Comparison of ENCODE assay signal across 19 mouse cellular contexts in the genomic region with DNA sequence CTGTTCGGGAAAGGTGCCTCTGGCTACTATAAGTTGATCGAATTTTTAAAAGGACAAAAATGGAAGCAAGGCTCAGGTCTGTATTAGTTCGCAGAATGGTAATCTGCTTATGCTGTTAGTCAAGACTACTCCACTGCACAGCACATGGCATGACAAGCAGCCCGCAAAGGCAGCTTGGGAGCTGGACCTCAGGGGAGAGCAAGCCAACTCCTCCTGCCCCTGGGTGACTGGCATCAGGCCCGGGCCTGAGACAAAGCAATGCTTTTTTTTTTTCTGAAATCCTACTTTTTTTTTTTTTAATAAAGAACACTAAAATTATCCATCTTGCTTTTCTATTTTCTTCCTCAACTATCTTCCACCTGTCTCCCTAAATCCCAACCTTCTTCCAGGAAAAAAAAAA. TPM values are rescaled to one million over a fixed set of nuclear protein-coding genes. Genes with fewer than 3 reads are reported as not detected.
A peak's percentile ranks its signal among the peaks of the same experiment; 100 is the strongest.
DNase-seq lines count a peak whose midpoint lies in the region; ATAC-seq and TF ChIP-seq lines count a peak whose summit lies in the region.
"Had no signal": no experiment of that assay in that cellular context is flagged by ENCODE, and none has a peak within 500 bp of the region (broad histone marks: within the 10 kb centered on the region; RNA-seq: fewer than 3 reads in every experiment).

No protein-coding gene starts in this region.

- ATAC-seq in cerebellum, adult (ENCODE audit: insufficient number of reproducible peaks, low FRiP score, low TSS enrichment), result peak; percentile 67; the same call in 1 of the 2 replicates
- ATAC-seq in hindbrain, postnatal 0 days, result no peak
- no peak for ATAC-seq in hindbrain, embryonic 11.5 days (ENCODE audit: low FRiP score)
- ATAC-seq: liver, postnatal 0 days had no signal

- no peak overlapping the region for H3K4me3 ChIP-seq in hindbrain, postnatal 0 days (ENCODE audit: low read length)
- H3K4me3 ChIP-seq in hindbrain, embryonic 11.5 days (ENCODE audit: low read depth, low read length), result no peak overlapping the region
- H3K4me3 ChIP-seq: embryonic facial prominence, embryonic 13.5 days; heart, embryonic 13.5 days; hindbrain, embryonic 12.5 days; limb, embryonic 15.5 days; midbrain, embryonic 10.5 days; neural tube, embryonic 15.5 days had no signal

- H3K27me3 ChIP-seq in hindbrain, postnatal 0 days (ENCODE audit: insufficient read depth, low read length), result no peaks in the 10 kb centered on the region
- H3K27me3 ChIP-seq in hindbrain, embryonic 11.5 days (ENCODE audit: control insufficient read depth, insufficient read depth, low read length), result no peaks in the 10 kb centered on the region
- H3K27me3 ChIP-seq: embryonic facial prominence, embryonic 13.5 days; heart, embryonic 13.5 days; hindbrain, embryonic 12.5 days; limb, embryonic 15.5 days; neural tube, embryonic 15.5 days had no signal

- no peak overlapping the region for H3K4me2 ChIP-seq in hindbrain, postnatal 0 days (ENCODE audit: low read depth, low read length)
- H3K4me2 ChIP-seq in hindbrain, embryonic 11.5 days (replicated peaks; ENCODE audit: low read depth, low read length), result no peak overlapping the region
- H3K4me2 ChIP-seq: embryonic facial prominence, embryonic 13.5 days; heart, embryonic 13.5 days; hindbrain, embryonic 12.5 days; limb, embryonic 15.5 days; neural tube, embryonic 15.5 days had no signal

- no peaks in the 10 kb centered on the region for H3K9me3 ChIP-seq in hindbrain, postnatal 0 days (ENCODE audit: low read length)
- no peaks in the 10 kb centered on the region for H3K9me3 ChIP-seq in hindbrain, embryonic 11.5 days (ENCODE audit: control insufficient read depth, low read length)
- H3K9me3 ChIP-seq: embryonic facial prominence, embryonic 13.5 days; heart, embryonic 13.5 days; hindbrain, embryonic 12.5 days; limb, embryonic 15.5 days; midbrain, embryonic 10.5 days; neural tube, embryonic 15.5 days had no signal

- H3K9ac ChIP-seq in hindbrain, postnatal 0 days (replicated peaks; ENCODE audit: low read length), result no peak overlapping the region
- H3K9ac ChIP-seq in hindbrain, embryonic 11.5 days (ENCODE audit: low read depth, low read length), result no peak overlapping the region
- H3K9ac ChIP-seq: embryonic facial prominence, embryonic 13.5 days; heart, embryonic 13.5 days; hindbrain, embryonic 12.5 days; limb, embryonic 15.5 days; liver, postnatal 0 days; neural tube, embryonic 15.5 days had no signal

- no peaks in the 10 kb centered on the region for H3K4me1 ChIP-seq in hindbrain, postnatal 0 days (ENCODE audit: insufficient read depth, low read length)
- H3K4me1 ChIP-seq in hindbrain, embryonic 11.5 days (replicated peaks; ENCODE audit: control insufficient read depth, insufficient read depth, low read length), result no peaks in the 10 kb centered on the region
- H3K4me1 ChIP-seq: embryonic facial prominence, embryonic 13.5 days; hindbrain, embryonic 12.5 days; midbrain, embryonic 10.5 days had no signal

- H3K27ac ChIP-seq in hindbrain, postnatal 0 days, result no peak overlapping the region
- H3K27ac ChIP-seq in hindbrain, embryonic 11.5 days (ENCODE audit: low read depth, low read length), result no peak overlapping the region
- H3K27ac ChIP-seq: embryonic facial prominence, embryonic 13.5 days; heart, embryonic 13.5 days; hindbrain, embryonic 12.5 days; limb, embryonic 15.5 days; midbrain, embryonic 10.5 days; neural tube, embryonic 15.5 days had no signal

- 59% methylated on average over 5 of the region's 5 CpGs for whole genome bisulfite sequencing in hindbrain, postnatal 0 days
- 88% methylated on average over 5 of the region's 5 CpGs for WGBS in hindbrain, embryonic 11.5 days

- no peak for DNase-seq in cerebellum, adult 8-10 months
- peak; percentile 40 for DNase-seq in hindbrain, postnatal 0 days (ENCODE audit: low spot score)
- no peak for DNase-seq in hindbrain, embryonic 11.5 days (ENCODE audit: low spot score)
- peak; percentile 72 for DNase-seq in Muller cell, postnatal 12 days (ENCODE audit: inconsistent ontology term)
- DNase-seq in cerebellum, postnatal 25 days, result peak; percentile 30 to 63
- no peak for DNase-seq in embryo, embryonic 9.5 days (ENCODE audit: extremely low spot score)
- DNase-seq in testis, postnatal 14 days (ENCODE audit: low spot score), result no peak
- DNase-seq: gastrocnemius, postnatal 25 days; layer of hippocampus, adult 9-11 months; liver, postnatal 0 days; spleen, adult 18-20 months; thymus, postnatal 36 days had no signal

- H3K36me3 ChIP-seq in hindbrain, postnatal 0 days (ENCODE audit: insufficient read depth, low read length), result no peaks in the 10 kb centered on the region
- no peaks in the 10 kb centered on the region for H3K36me3 ChIP-seq in hindbrain, embryonic 11.5 days (ENCODE audit: control insufficient read depth, insufficient read depth, low read length)
- H3K36me3 ChIP-seq: embryonic facial prominence, embryonic 13.5 days; heart, embryonic 13.5 days; hindbrain, embryonic 12.5 days; limb, embryonic 15.5 days; midbrain, embryonic 10.5 days; neural tube, embryonic 15.5 days had no signal

- TF ChIP-seq CTCF in hindbrain, postnatal 0 days (IDR thresholded peaks at IDR 0.05; ENCODE audit: low read depth), result no peak

RNA-seq across cellular contexts. Expression of gene Ppargc1a, which starts 15.1 kb away (rescaled TPM):
- total RNA-seq in hindbrain, postnatal 0 days (2014; rRNA removed), result 14.5 and 16.3 TPM in 2 replicates
- 20.3 and 22.6 TPM in 2 replicates for polyA plus RNA-seq in hindbrain, postnatal 0 days (2015; fragmentation: Nextera tagmentation; extraction: Ambion mirVana)
- polyA plus RNA-seq in hindbrain, embryonic 11.5 days (2014; fragmentation: Nextera tagmentation; extraction: Ambion mirVana), result 4.1 and 4.3 TPM in 2 replicates

Comparison
In these comparisons a context has a peak if more than half of its experiments do, and no peak if none do; other contexts are left out.
1. DNase-seq: peak in hindbrain, postnatal 0 days (single experiment), Muller cell, postnatal 12 days (single experiment) and cerebellum, postnatal 25 days (2 of 2); none in cerebellum, adult 8-10 months (single experiment), hindbrain, embryonic 11.5 days (single experiment), embryo, embryonic 9.5 days (single experiment) and testis, postnatal 14 days (single experiment).